Mouse (Mus musculus): ENCODE data around the gene Mog.

The Mog gene

GRCm38 (mm10) chr17:37022628-37023576 lies at the start of gene Mog:
Gene Mog, minus strand, starts transcription at chr17:37023398.
- DNase-seq (ENCODE audit: low spot score in 2 of 2): no peak

DNA sequence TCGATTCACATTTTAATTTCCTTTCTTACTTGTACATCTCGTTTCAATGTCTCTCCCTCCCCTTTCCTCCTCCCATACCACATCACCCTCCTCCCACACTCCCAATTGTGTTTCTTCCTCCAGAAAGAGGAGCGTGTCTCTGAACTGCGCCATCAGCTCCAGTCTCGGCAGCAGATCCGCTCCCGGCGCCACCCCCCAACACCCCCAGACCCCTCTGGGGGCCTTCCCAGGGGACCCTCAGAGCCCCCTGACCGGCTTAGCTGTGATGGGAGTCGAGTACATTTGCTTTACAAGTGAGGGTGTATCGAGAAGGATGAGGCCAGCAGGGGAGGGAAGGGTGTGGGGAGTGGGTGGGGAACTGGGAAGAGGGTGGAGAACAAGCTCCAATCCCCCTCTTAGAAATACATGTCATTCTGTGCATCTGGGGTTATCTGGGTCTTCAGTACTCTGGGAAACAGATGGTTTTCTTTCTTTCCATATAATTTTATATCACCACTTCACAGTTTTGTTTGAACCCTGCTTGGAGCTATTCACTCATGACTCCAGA lies 49.6 kb upstream of the Mog start:
- peak in 1 of 2 experiments; percentile 38 for DNase-seq (ENCODE audit: low spot score in 2 of 2)

DNA sequence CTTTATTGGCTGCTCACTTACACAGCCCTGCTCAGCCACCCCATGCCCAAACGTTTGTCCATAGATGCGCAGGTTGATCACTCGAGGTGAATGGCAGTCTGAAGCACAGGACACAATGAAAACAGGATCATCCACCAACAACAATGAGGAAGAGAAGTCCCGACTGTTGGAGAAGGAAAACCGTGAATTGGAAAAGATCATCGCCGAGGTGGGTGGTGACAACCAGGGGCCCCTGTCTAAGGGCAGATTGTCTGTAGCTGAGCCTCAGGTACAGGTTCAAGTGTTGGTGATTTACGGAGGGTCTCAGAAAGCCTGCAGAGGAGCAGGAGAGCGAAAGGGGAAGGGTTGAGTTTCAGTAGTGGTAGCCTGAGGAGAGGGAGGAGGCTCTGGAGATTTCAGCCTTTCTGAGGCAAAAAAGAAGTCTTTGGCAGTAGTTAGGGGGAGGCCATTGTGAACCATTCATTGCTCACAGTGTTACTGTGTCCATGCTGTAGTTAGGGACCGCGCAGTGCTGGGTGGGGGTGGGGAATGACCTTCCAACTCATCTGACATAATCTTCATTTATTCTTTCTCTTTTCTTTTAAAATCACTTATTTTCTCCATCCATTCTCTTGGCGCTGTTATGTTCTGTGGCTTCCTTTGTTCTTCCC lies 49.0 kb upstream of the Mog start:
- DNase-seq (ENCODE audit: low spot score in 2 of 2): peak in 1 of 2 experiments; percentile 26

DNA sequence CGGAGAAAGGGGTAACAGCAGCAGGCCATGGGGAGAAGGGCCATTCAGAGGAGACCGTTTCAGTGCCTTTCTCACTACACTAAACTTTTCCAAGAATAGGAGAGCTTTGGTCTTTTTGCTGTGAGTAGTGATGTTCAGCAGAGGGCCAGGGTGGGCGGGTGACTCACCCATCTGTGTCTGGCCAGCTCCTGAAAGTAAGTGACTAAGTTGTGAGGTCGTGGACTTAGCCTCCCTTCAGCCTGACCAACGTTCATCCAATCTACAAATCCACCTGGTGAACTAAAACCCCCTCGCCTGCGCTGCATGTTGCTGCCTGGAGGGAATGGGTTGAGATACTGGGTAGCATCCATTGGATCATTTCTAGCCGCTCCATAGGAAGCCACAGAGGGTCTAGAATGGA lies 46.9 kb upstream of the Mog start:
- peak in 1 of 2 experiments; percentile 21 for DNase-seq (ENCODE audit: low spot score in 2 of 2)

DNA sequence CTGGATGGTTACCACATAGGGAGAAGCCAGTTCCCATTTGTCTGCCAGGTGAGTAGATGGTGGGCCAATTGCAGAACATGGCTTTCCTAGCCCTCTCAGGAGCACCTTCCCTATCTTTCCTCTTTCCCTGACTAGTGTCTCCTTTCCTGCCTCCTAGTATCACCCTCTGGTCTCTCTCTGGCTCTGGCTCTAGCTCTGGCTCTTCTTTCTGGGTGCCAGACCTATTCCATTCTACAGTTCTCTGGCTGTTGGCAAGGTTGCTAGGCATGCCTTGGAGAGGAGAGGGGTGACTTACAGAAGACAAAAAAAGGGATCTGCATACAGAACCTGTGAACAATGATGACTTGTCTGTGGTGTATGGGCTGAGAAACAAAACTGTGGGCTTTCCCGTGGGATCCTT lies 44.7 kb upstream of the Mog start:
- DNase-seq (ENCODE audit: low spot score in 2 of 2): no peak

- DNase-seq (ENCODE audit: low spot score in 2 of 2): no peak
Observed at GRCm38 (mm10) chr17:37065993-37066392, 42.8 kb upstream of the Mog start.

DNA sequence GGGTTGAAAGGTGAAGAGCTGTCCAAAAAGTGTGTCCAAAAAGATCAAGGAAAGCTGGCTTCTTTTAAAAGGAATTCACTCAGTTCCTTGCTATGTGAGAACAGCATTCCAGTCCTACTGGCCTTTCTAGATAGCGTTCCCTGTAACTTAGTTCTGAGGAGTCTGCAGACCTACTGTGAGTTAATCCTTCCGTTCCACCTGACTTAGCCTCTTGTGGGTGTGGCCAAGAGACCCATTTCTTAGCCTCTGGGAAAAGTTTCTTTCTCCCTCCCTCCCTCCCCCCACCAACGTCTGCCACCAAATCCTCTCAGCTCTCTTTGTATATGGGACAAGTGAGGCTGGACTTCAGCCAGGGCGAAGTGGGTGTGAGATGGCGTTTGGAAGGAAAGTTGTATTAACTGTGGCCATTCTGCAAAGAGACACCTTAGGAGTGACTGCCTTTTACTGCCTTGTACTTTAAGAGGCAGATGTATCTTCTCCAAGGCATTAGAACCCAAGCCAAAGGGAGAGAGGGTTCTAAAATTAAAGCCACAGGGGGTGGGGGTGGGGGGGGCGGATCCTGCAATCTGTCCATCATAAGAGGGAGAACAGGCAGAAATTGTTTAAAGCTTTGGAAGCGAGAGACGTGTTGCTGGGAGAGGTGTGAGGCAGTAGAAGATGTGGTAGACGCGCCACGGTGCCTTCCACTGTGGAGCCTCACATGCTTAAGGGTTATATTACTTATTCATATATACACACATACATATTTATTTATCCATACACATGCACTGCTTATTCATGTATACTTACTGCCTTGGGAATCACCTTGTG lies 40.7 kb upstream of the Mog start:
- peak; percentile 67 to 70 for DNase-seq (ENCODE audit: low spot score in 2 of 2)

DNA sequence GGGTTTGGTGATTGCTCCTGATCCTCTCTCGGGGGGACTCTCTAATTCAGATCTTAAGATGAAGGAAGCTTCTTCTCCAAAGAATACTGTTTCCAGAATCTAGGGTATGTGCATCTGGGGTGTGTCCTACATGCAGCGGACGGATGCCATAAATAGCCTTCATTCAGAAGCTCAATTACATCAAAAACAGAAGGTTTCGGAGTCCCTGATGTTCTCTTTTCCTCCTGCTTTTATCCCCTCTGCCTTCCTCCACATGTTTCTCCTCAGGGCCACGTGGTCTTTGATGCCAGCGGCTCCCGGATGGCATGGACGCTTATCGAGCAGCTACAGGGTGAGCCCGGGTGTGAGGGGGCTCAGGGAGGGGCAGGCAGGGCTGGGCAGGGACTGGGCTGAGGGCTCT lies 39.9 kb upstream of the Mog start:
- DNase-seq (ENCODE audit: low spot score in 2 of 2): peak in 1 of 2 experiments; percentile 36

DNA sequence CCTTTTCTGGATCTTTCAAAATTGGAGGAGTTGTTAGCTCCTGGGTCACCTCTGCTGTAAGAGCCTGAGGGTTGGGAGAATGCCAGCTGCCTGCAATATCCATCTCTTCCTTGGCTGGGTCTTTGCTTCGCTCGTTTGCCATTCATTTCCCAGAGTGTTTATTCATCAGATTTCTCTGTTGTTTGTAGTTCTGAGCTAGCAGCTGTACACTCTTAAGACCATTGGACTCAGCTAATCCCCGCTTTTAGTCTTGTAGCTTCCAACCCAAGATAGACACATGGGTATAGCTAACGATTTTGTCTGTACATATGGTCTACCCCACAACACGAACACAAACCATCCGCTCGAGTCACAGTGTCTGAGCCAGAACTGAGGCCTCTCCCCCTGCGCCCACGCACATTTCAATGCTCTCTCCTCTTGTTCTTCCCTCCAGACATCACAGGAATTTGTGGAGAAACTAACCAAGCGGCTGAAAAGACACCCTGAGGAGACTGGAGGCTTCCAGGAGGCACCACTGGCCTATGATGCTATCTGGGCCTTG lies 39.0 kb upstream of the Mog start:
- peak; percentile 64 to 79 for DNase-seq (ENCODE audit: low spot score in 2 of 2)

- no peak for DNase-seq (ENCODE audit: low spot score in 2 of 2)
Observed at GRCm38 (mm10) chr17:37061435-37061834, 38.2 kb upstream of the Mog start.

DNA sequence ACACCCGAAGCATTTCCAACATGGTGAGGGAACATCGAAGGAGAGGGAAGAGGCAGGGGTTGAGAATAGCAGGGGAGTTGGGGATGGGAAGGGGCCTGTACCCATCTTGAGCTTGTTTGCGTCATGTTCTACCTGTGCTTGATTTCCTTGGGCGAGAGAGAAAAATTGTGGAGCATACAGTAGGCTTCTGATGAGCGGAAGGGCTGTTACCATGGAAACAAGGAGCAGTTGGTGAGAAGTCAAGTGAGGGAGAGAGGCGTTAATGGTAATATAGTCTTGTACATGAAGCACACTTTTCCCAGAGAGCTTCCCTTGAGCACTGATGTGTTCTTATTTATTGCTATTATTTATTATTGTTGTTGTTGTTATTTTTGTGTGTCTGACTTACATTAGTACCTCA lies 33.8 kb upstream of the Mog start:
- DNase-seq (ENCODE audit: low spot score in 2 of 2): peak; percentile 26 to 56

GRCm38 (mm10) chr17:37051745-37052144 lies 28.5 kb upstream of the Mog start:
- DNase-seq (ENCODE audit: low spot score in 2 of 2): no peak

DNA sequence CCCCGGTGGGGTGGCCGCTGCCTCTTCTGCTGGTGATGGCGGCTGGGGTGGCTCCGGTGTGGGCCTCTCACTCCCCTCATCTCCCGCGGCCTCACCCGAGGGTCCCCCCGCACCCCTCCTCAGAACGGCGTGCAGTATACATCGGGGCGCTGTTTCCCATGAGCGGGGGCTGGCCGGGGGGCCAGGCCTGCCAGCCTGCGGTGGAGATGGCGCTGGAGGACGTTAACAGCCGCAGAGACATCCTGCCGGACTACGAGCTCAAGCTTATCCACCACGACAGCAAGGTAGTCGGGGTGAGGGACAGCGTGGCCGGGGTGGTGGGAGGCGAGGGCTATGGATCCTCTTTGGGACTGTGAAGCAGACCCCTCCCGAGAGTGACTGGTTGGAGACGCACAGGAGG lies 27.7 kb upstream of the Mog start:
- peak; percentile 55 to 66 for DNase-seq (ENCODE audit: low spot score in 2 of 2)

DNA sequence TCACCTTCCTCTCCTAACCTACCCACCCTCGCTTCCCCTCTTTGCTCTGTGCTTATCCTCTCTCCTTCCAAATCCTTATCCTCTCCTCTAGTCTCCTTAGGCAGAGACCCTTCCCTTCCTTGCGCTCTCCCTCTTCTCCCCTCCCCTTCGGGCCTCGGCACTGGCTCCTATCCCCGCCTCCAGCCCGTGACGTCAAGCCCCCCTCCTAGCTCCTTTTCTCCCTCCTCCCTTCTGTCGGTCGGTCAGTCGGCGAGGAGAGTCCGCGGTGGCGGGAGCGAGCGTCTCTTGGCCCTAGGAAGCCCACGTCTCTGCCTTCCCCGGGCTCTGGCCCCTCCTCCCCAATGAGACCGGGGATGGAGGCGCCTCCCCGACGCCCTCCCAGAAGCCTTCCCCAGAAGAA lies 27.2 kb upstream of the Mog start:
- DNase-seq (ENCODE audit: low spot score in 2 of 2): peak; percentile 95

- peak; percentile 81 to 89 for DNase-seq (ENCODE audit: low spot score in 2 of 2)
Observed at GRCm38 (mm10) chr17:37049570-37050310, 26.5 kb upstream of the Mog start.

DNA sequence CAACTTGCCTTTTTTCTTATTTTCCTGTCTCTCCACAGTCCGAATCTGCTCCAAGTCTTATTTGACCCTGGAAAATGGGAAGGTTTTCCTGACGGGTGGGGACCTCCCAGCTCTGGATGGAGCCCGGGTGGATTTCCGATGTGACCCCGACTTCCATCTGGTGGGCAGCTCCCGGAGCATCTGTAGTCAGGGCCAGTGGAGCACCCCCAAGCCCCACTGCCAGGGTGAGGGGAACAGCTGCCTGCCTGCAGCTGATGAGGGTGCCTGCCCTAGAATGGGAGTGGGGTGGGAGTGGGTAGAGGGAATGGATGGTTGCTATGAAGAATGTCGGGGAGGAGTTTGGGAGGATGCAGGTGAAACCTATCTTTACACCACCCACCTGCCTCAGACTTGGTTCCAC lies 25.2 kb upstream of the Mog start:
- peak in 1 of 2 experiments; percentile 43 for DNase-seq (ENCODE audit: low spot score in 2 of 2)

DNA sequence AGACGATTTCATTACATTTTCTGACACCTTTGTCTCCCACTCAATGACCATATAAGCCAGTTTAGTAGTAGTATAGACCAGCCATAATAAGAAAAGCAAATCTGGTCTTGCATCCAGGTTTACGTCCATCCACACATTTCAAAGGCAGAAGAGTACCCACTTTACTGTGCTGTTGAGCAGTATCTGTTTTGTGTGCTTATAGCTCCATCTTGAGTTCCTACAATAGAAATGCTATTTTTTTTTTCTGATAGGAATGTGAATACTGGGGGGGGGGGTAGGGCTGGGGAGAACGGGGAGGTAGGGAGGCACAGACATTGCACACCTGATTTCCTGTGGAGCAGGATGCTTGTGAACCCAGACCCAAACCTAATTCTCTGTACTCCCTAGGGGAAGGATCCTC lies 24.8 kb upstream of the Mog start:
- no peak for DNase-seq (ENCODE audit: low spot score in 2 of 2)

DNA sequence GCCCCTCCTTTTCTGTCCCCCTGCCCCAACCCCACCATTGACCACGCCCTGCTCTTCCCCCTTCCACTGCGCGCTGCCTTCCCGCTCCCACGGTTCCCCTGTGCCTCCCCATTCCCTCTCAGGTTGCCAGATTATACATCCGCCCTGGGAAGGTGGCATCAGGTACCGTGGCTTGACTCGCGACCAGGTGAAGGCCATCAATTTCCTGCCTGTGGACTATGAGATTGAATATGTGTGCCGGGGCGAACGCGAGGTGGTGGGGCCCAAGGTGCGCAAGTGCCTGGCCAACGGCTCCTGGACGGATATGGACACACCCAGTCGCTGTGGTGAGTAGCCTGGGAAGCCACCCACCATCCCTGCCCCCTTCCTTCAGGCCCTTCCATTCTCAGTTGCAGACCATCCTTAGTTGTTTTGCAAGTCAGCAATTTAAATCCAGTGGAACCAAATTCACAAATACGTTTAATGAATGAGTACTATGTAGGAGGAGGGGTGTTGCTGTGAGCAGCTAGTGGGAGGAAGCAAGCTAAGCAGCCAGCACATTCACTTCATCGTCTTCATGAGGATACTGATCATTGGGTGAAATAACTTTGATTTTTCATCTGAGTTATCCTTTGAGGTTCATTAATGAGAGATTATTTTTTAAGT lies 24.3 kb upstream of the Mog start:
- peak; percentile 49 to 63 for DNase-seq (ENCODE audit: low spot score in 2 of 2)

DNA sequence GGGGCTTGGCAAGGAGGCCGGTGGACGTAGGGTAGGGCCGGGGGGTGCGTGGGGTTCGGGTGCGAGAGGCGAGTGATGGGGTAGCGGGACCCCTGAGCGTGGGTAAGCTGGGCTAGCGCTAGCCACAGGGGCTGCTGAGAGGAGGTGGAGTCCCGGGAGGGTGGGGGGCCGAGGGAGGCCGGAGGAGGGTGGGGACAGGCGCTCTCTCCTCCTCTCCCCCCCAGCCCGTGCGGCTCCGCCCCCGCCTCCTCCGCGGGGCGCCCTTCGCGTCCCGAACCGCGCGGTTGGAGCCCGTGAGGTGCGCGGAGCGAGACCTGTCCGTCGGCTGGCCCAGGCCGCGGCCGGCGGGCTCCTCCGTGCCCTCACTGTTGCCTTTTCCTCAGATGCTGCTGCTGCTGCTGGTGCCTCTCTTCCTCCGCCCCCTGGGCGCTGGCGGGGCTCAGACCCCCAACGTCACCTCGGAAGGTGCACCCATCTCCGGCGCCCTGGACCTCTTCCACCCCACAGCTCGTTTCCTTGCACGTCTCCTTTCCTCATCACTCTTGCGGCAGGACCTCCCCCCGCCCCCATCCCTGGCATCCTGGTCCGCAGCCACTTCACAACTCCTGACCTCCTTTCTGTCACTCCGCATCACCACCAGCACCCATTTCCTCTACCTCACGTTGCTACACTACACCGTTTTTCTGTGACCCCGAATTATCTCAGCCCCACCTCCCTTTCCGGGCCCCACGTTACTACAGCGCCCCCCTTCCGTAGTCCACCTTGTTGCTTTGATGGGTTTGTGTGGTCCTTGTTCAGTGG lies 23.3 kb upstream of the Mog start:
- DNase-seq (ENCODE audit: low spot score in 2 of 2): peak; percentile 79 to 80
